Mouse (Mus musculus) embryonic facial prominence, embryonic 11.5 days (tissue): ENCODE results near the gene Atp9a. TPM values are rescaled to one million over a fixed set of nuclear protein-coding genes. Genes with fewer than 3 reads are reported as not detected.

Source experiments
- ATAC-seq: fragments of 200-750 bp; cut with Nextera tagmentation; replicated peaks from 2 replicates; pipeline ENCODE4 v1.8.0; 2017; ENCODE audit warnings: low read depth; ENCODE audit not compliant: insufficient number of reproducible peaks, low FRiP score, low TSS enrichment
- DNase-seq: peaks from one replicate; pipeline ENCODE4 v3.0.0-alpha.2; 2015; ENCODE audit warnings: low spot score
- H3K27ac ChIP-seq: fragments of 300-500 bp; sonication (generic); replicated peaks from 2 replicates; pipeline ENCODE4 v1.5.1; 2014; ENCODE audit warnings: mild to moderate bottlenecking, low read depth, low read length, control low read depth
- H3K27me3 ChIP-seq: fragments of 300-500 bp; sonication (generic); 2 replicates; pipeline ENCODE4 v1.6.1; 2014; ENCODE audit warnings: mild to moderate bottlenecking, low read length, moderate library complexity, mixed read lengths; ENCODE audit not compliant: control insufficient read depth, insufficient read depth
- H3K36me3 ChIP-seq: fragments of 300-500 bp; sonication (generic); replicated peaks from 2 replicates; pipeline ENCODE4 v1.6.1; 2014; ENCODE audit warnings: low read depth, mild to moderate bottlenecking, low read length, moderate library complexity, mixed read lengths; ENCODE audit not compliant: control insufficient read depth, insufficient read depth
- H3K4me1 ChIP-seq: fragments of 300-500 bp; sonication (generic); 2 replicates; pipeline ENCODE4 v1.6.1; 2014; ENCODE audit warnings: low read length, mixed read lengths; ENCODE audit not compliant: control insufficient read depth, insufficient read depth
- H3K4me2 ChIP-seq: fragments of 300-500 bp; sonication (generic); 2 replicates; pipeline ENCODE4 v1.6.1; 2014; ENCODE audit warnings: low read depth, mild to moderate bottlenecking, control low read depth, low read length, moderate library complexity
- H3K4me3 ChIP-seq: fragments of 300-500 bp; sonication (generic); 2 replicates; pipeline ENCODE4 v1.5.1; 2014; ENCODE audit warnings: low read depth, low read length, control low read depth
- H3K9ac ChIP-seq: fragments of 300-500 bp; sonication (generic); replicated peaks from 2 replicates; pipeline ENCODE4 v1.6.1; 2014; ENCODE audit warnings: mild to moderate bottlenecking, control low read depth, low read length
- H3K9me3 ChIP-seq: fragments of 300-500 bp; sonication (generic); replicated peaks from 2 replicates; pipeline ENCODE4 v1.6.1; 2016; ENCODE audit warnings: mild to moderate bottlenecking, low read length, inconsistent platforms, mixed read lengths; ENCODE audit not compliant: control insufficient read depth
- WGBS: fragments of 180-500 bp; shearing (Covaris S2); extraction: QIAGEN DNeasy Blood & Tissue Kit; methylation state at CpG from one replicate; pipeline ENCODE4 v1.1.7; 2014; 5-methylcytosine and 5-hydroxymethylcytosine counted together
- polyA plus RNA-seq: library from polyadenylated mRNA; unstranded; fragments of >200 nt; fragmentation: Nextera tagmentation; extraction: Ambion mirVana; gene quantifications from 2 replicates; pipeline ENCODE4 v1.2.1, GENCODE M21; 2014

The Atp9a gene
- polyA plus RNA-seq, 1 experiment from 2014 or later = 10.4 TPM

DNA sequence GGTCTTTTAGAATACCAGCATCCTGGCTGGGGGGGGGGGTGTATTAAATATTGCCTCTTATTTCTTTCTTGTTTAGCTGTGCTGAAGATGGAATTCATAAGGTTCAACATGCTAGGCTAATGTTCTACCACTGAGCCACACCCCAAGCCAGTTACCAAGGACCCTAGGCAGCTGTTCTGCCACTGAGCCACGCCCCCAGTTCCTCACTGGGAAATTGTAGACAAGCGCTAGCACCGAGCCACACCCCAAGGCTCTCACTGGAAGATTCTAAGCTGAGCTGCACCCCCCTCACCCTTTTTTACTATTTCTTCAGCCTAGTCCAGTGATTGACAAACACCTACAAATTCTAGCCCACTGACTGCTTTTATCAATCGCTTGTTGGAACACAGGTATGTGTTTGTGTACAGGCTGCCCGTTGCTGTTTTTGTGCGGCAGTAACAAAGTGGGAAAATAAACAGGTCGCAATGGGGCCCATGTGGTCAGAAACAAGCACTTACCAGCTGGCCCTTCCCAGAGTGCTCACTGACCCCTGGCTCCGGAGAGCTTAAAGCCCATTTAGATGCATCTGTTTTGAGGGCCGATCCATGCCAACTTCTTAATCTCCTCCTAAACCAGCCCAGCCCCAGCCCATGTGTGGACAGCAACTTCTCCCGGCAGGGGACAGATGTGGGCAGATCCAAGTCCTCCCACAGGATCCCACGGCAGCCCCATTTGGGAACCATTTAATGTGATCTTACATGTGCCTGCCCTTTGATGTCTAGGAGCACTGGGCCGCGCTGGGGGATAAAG, 128.9 kb downstream of the Atp9a start:
- Histone ChIP-seq H3K4me2 (no peak overlapping the region), H3K27me3 (no peaks in the 10 kb centered on the region), H3K9me3 (no peaks in the 10 kb centered on the region), H3K4me3 (no peak overlapping the region), H3K36me3 (no peaks in the 10 kb centered on the region), H3K9ac (no peak overlapping the region), H3K4me1 (no peaks in the 10 kb centered on the region; the same call in none of the 2 replicates), H3K27ac (no peak overlapping the region)
- ATAC-seq (no peak), DNase-seq (no peak)
- WGBS = 44% methylated on average over 13 of the region's 13 CpGs

DNA sequence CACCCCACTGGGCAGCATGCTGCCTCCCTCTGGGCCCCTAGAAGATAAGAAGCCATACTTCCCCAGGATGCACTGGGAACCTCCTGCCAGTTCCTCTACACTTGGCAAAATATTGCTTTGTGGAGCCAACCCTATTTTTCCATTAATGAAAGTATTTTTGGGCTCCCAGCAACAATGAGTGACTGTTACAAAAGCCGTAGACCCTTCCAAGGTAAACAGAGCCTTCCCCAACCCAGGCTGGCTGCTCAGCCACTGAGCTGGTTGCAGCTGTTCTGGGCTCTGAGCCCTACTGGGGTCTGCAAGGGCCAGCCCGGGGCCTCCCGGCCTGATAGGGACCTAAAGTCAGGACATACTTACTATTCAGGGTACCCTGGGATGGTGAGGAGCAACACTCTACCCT, 131.3 kb downstream of the Atp9a start:
- Histone ChIP-seq H3K9ac (no peak overlapping the region), H3K36me3 (no peaks in the 10 kb centered on the region), H3K27ac (no peak overlapping the region), H3K4me2 (no peak overlapping the region), H3K27me3 (no peaks in the 10 kb centered on the region), H3K4me3 (no peak overlapping the region), H3K4me1 (no peaks in the 10 kb centered on the region; the same call in 1 of the 2 replicates), H3K9me3 (no peaks in the 10 kb centered on the region)
- 83% methylated on average over 3 of the region's 3 CpGs for WGBS
- DNase-seq (no peak), ATAC-seq (no peak)

DNA sequence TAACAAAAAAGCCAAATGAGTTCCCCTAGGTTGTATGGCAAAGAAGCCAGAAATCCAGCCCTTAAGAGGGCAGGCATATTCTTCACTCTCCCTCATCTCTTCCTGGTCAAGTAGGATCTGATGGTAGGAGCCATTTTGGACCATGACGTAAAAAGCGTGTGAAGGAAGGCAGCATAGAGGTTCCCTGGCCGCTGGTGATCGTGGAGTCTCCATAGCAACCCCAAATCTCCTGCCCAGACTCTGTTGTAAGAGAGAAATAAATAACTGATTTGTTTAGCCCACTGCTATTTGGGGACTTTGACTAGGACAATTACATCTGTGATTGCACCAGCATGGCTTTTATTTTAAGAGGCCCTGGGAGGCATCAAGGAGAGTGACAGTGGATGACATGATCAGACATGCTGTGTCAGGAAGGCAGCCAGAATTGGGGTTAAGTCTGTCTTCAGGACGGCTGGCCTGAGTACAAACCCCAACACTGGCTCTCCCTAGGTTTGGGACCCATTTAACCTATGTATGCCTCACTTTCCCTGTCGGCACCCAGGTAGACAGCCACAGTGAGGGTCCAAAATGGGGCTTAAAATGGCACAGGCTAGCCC, 132.5 kb downstream of the Atp9a start:
- H3K4me2 ChIP-seq = no peak overlapping the region
- no peaks in the 10 kb centered on the region for H3K27me3 ChIP-seq
- no peaks in the 10 kb centered on the region; the same call in 1 of the 2 replicates for H3K4me1 ChIP-seq
- no peak overlapping the region for H3K27ac ChIP-seq
- H3K4me3 ChIP-seq = no peak overlapping the region
- H3K36me3 ChIP-seq = no peaks in the 10 kb centered on the region
- DNase-seq (no peak), ATAC-seq (no peak)
- no peak overlapping the region for H3K9ac ChIP-seq
- WGBS = 78% methylated on average over 6 of the region's 6 CpGs
- H3K9me3 ChIP-seq = no peaks in the 10 kb centered on the region

DNA sequence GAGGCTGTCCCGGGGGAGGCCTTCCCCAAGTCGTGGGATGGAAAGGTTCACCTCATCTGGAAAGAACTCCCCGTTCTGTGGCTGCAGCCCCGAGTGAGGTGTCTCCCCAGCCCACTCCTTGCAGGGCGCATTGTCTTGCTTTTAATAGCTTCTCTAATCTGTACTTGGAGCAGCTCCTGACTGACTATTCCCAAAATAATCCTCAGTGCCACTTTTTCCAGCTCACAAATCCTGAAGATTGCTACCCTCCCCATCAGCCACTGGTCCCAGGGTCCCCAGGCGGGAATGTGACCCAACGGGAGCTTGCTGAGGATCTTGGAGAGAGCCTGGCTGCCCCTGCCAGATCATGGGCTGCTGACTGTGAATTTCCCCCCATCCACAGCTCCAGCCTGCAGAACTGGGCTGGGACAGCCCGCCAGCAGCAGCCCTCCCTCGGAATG, 134.1 kb downstream of the Atp9a start:
- H3K27ac ChIP-seq = no peak overlapping the region
- 58% methylated on average over 9 of the region's 9 CpGs for WGBS
- no peaks in the 10 kb centered on the region for H3K4me1 ChIP-seq
- no peak for ATAC-seq
- no peak overlapping the region for H3K4me2 ChIP-seq
- no peaks in the 10 kb centered on the region for H3K9me3 ChIP-seq
- no peak overlapping the region for H3K4me3 ChIP-seq
- peaks cover 2% of the 10 kb centered on the region; the same call in 1 of the 2 replicates for H3K27me3 ChIP-seq
- DNase-seq = no peak
- no peaks in the 10 kb centered on the region for H3K36me3 ChIP-seq
- no peak overlapping the region for H3K9ac ChIP-seq

DNA sequence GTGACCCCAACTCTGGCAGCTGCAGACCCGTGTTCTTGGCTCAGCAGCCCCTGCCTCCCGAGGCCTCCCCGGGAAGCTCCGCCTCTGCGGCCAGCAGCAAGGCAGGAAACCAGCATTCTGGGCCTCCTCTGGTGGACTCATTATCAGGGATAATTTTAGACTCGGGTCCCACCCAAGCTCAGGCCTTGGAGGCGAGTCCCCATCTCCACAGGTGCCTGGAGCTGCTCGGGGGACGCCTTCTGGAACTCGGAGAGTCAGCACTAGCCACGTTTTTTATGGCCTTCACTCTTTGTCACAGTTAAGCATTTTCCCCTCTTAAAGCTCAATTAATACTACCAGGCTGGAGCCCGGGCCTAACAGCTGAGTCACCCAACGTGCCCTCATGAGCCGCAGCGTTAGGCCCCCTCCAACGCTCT, 137.5 kb downstream of the Atp9a start:
- Histone ChIP-seq H3K27ac (no peak overlapping the region), H3K9me3 (no peaks in the 10 kb centered on the region), H3K4me2 (no peak overlapping the region), H3K4me3 (no peak overlapping the region), H3K4me1 (peaks cover 4% of the 10 kb centered on the region; the same call in 1 of the 2 replicates), H3K9ac (no peak overlapping the region), H3K36me3 (no peaks in the 10 kb centered on the region), H3K27me3 (peaks cover 31% of the 10 kb centered on the region)
- WGBS = 39% methylated on average over 16 of the region's 16 CpGs
- ATAC-seq = no peak
- no peak for DNase-seq

DNA sequence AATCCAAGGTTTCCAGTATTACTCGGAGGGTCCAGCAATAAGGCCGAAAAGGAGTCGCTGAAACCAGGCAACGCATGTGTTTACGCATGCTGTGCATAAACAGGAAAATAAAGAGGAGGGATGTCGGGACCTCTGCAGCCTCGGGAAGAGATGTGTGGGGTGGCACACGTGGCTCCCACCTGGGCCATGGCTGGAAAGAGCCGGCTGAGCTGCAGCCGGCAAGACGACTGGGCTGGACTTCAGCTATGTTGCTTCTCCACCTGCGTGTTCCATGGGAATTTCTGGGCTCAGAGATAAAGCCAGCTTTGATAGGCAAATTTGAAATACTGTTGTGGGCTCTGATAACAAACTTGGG, 139.8 kb downstream of the Atp9a start:
- Histone ChIP-seq H3K4me3 (no peak overlapping the region), H3K4me1 (peaks cover 4% of the 10 kb centered on the region; the same call in 1 of the 2 replicates), H3K27ac (no peak overlapping the region), H3K27me3 (peaks cover 35% of the 10 kb centered on the region), H3K36me3 (no peaks in the 10 kb centered on the region), H3K9me3 (no peaks in the 10 kb centered on the region), H3K9ac (no peak overlapping the region), H3K4me2 (no peak overlapping the region; the same call in 1 of the 2 replicates)
- ATAC-seq (no peak), DNase-seq (no peak)
- 20% methylated on average over 12 of the region's 12 CpGs for WGBS

DNA sequence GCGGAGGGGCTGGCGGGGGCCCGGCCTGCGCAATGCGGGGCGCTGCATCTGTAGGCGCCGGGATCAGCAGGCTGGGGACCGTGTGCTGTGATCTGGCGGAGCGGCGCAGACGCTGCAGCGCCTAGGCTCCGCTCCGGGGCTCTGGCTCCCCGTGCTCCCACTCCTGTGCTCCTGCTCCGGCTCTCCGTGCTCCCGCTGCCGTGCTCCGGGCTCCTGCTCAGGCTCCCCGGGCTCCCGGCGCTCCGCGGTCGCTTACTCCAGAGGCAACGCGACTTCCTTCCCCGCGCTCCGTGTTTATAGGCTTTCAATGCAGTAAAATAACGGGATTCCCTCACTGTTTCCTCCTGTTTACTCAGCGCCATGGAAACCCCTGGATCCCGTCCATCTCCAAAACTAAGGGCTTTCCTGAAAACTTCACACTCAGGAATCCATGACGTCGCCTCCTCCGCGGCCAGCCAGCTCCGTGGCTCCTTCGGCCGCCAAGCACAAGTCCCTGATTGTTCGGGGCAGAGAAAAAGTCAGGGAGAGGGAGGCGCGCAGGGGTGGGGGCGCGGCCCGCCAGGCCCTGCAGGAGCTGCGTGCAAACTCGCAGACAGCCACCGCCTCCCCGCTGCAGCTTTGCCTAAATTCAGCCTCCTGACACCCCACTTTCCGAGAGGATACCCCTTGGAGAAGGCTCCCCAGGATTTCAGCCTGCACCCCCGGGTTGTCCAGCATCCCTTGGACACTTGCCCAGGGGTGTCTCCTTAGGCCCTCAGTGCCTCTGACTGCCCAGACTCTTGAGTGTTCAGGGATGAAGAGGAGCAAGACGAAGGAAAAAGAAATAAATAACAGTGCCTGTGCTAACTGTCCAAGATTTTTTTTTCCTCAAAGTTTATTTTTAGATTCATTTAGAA, 140.5 kb downstream of the Atp9a start, which contains the start of gene Nfatc2:
Gene Nfatc2 (minus strand): TSS at position 167 of the 896 bp plus-strand sequence.
- under 1% methylated on average over 56 of the region's 56 CpGs for WGBS
- no peaks in the 10 kb centered on the region for H3K36me3 ChIP-seq
- peak within 1 kb of the TSS; percentile 61 for H3K9ac ChIP-seq
- peaks cover 35% of the 10 kb centered on the region for H3K27me3 ChIP-seq
- H3K9me3 ChIP-seq = no peaks in the 10 kb centered on the region
- peak within 1 kb of the TSS; percentile 52 for H3K4me3 ChIP-seq
- ATAC-seq = peak; percentile 55
- peak; percentile 79 for DNase-seq
- H3K27ac ChIP-seq = no peak within 1 kb of the TSS
- peaks cover 4% of the 10 kb centered on the region; the same call in 1 of the 2 replicates for H3K4me1 ChIP-seq
- peak within 1 kb of the TSS; percentile 95 for H3K4me2 ChIP-seq
